Mouse (Mus musculus) left cerebral cortex, postnatal 36 days (tissue): ENCODE data around the gene Atg4c. TPM values are rescaled to one million over a fixed set of nuclear protein-coding genes. Genes with fewer than 3 reads are reported as not detected.

Source experiments
- DNase-seq, 2 experiments: peaks; one replicate each; pipeline ENCODE4 v3.0.0; 2021 to 2022; ENCODE audit warnings: low spot score in 2 of 2, mixed read lengths in 1 of 2
- intact Hi-C: fragments of 180-260 bp; cut with DNase I; formaldehyde crosslinking; loops from one replicate; pipeline ENCODE4 v1.15.1; 2025
- total RNA-seq, 2 experiments: library from RNA; stranded (reverse); gene quantifications; 2 replicates each; pipeline ENCODE4 v1.2.3; 2021

Atg4c gene
- 10 to 100 TPM; 42.4 to 45.2 TPM for total RNA-seq

- DNase-seq: peak; percentile 91 to 93
- intact Hi-C loops: loop anchor here (5.0 kb wide), 2 partner anchors 272 to 452 kb away; partner anchors contain the start of gene Usp1
Measured at GRCm38 (mm10) chr4:99193810-99194582, at the start of gene Atg4c. Gene Atg4c, plus strand, starts transcription at chr4:99193934.

GRCm38 (mm10) chr4:99151434-99151833, 42.3 kb upstream of the Atg4c start:
- intact Hi-C loops: no loop called here
- no peak for DNase-seq

GRCm38 (mm10) chr4:99151885-99152558, 41.7 kb upstream of the Atg4c start:
- intact Hi-C loops: no loop called here
- no peak for DNase-seq

GRCm38 (mm10) chr4:99156641-99157307, 37.0 kb upstream of the Atg4c start:
- DNase-seq: no peak
- intact Hi-C loops: no loop called here

GRCm38 (mm10) chr4:99158495-99158894, 35.2 kb upstream of the Atg4c start:
- no peak for DNase-seq
- intact Hi-C loops: no loop called here

GRCm38 (mm10) chr4:99160414-99160813, 33.3 kb upstream of the Atg4c start:
- intact Hi-C loops: loop anchor here (5.0 kb wide), 1 partner anchor 38 kb away; the partner anchor contains the start of gene Dock7
- DNase-seq: no peak

GRCm38 (mm10) chr4:99160899-99161298, 32.8 kb upstream of the Atg4c start:
- intact Hi-C loops: loop anchor here (5.0 kb wide), 1 partner anchor 39 kb away; the partner anchor contains the start of gene Dock7
- DNase-seq: no peak

GRCm38 (mm10) chr4:99161457-99161971, 32.2 kb upstream of the Atg4c start:
- DNase-seq: peak in 1 of 2 experiments; percentile 9
- intact Hi-C loops: loop anchor here (5.0 kb wide), 1 partner anchor 39 kb away; the partner anchor contains the start of gene Dock7

GRCm38 (mm10) chr4:99163001-99163400, 30.7 kb upstream of the Atg4c start:
- intact Hi-C loops: loop anchor here (5.0 kb wide), 1 partner anchor 41 kb away; the partner anchor contains the start of gene Dock7
- DNase-seq: no peak

GRCm38 (mm10) chr4:99163547-99163946, 30.2 kb upstream of the Atg4c start:
- intact Hi-C loops: loop anchor here (5.0 kb wide), 1 partner anchor 41 kb away; the partner anchor contains the start of gene Dock7
- DNase-seq: no peak

- intact Hi-C loops: no loop called here
- no peak for DNase-seq
Measured at GRCm38 (mm10) chr4:99168869-99169268, 24.9 kb upstream of the Atg4c start.

- intact Hi-C loops: no loop called here
- DNase-seq: no peak
Measured at GRCm38 (mm10) chr4:99174265-99174664, 19.5 kb upstream of the Atg4c start.

GRCm38 (mm10) chr4:99176841-99177240, 16.9 kb upstream of the Atg4c start:
- intact Hi-C loops: no loop called here
- no peak for DNase-seq

- intact Hi-C loops: no loop called here
- DNase-seq: no peak
Measured at GRCm38 (mm10) chr4:99177255-99177654, 16.5 kb upstream of the Atg4c start.

GRCm38 (mm10) chr4:99178851-99179250, 14.9 kb upstream of the Atg4c start:
- intact Hi-C loops: no loop called here
- DNase-seq: no peak

- no peak for DNase-seq
- intact Hi-C loops: loop anchor here (5.0 to 10.0 kb wide), 2 partner anchors 57 to 205 kb away; partner anchors contain the start of gene Dock7
Measured at GRCm38 (mm10) chr4:99179446-99180120, 14.2 kb upstream of the Atg4c start.

GRCm38 (mm10) chr4:99180921-99181320, 12.8 kb upstream of the Atg4c start:
- intact Hi-C loops: loop anchor here (5.0 to 10.0 kb wide), 2 partner anchors 59 to 206 kb away; partner anchors contain the start of gene Dock7

GRCm38 (mm10) chr4:99181739-99182419, 11.9 kb upstream of the Atg4c start:
- intact Hi-C loops: loop anchor here (5.0 to 10.0 kb wide), 2 partner anchors 60 to 207 kb away; partner anchors contain the start of gene Dock7
- DNase-seq: no peak

More at GRCm38 (mm10) chr4:99180921-99181320, 12.8 kb upstream of the Atg4c start:
- DNase-seq: no peak
